Mouse (Mus musculus) c-Kit-positive CD71-negative TER-119-negative erythroid progenitor cells, embryonic 14.5 days (primary cell): Measurements from ENCODE around the gene Olfr1348.
"Not testable (repeated sequence)": the region's sequence is repeated elsewhere in the genome, so short reads cannot be mapped to it uniquely, and the experiment has no call there.

Experiments used
- DNase-seq: peaks from one replicate; pipeline ENCODE4 v3.0.0-alpha.2; 2013; ENCODE audit warnings: low read depth

The Olfr1348 gene

DNA sequence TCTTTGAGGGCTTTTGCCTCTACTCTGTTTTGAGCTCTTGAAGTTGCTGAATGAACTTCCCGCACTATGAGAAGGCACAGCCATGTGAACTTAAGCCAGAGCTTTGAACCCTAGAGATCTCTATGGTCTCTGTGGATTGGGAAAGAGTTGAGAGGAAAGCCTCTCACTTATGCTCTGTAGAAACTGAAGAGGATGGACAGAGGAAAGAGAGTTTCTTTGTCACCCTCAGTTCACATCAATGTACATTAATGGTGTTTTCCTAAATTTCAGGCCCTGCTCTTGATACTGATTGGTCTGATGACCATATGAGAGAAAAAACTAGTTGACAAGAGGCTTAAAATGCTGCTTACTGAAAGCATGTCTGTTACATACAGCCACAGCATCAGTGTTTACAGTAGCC, at the start of gene Olfr1348:
Olfr1348 (minus strand) TSS at position 101 of the 400 bp plus-strand sequence.
- DNase-seq: no peak

DNA sequence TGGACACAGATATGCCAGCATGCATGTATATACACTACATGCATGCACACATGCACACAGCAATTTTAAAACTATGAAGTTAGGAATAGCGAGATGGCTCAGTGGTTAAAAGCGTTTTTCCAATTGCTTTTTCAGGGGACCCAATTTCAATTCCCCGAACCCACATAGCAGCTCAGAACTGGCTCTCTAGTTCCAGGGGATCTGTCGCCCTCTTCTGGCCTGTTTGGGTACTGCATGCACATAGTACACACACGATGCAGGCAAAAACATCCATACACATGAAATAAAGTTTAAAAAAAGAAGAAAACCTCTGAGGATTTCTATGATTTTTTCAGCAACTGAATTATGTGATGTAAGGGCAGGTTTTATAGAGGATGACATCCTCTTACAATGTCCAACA, 17.6 kb upstream of the Olfr1348 start:
- DNase-seq: no peak

DNA sequence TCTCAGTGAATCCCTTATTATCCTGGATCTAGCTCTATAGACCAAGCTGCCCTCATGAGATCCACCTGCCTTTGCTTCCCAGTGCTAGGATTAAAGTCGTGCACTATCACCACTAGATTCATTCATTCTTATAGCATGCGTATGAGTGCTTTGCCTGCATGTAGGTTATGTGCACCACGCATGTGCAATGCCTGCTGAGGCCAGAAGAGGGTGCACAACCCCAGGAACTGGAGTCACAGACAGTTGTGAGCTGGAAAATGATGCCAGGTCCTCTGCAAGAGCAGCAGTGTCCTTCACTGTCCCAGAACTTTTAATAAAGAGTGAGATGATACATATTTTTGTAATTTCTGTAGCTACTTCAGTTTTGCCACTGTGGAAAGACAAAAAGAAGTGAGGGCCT, 16.5 kb upstream of the Olfr1348 start:
- no peak for DNase-seq

DNA sequence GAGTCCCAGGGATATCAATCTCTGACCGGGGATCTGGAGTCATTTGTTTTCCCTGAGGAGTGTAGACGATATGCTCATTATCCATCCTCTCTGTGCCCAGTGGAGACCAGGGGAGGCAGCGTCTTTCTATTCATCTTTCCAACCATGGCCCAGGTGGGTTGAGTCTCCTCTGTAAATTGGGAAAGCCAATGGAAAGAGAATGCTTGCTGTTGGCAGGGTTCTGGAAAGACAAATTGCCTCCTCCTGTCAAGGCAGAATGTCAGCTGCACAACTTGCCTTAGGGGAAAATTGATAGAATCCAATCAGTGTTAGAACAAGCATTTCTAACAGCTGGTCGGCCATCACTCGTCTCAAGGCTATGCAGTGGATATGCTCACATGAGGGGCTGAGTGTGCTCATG, 14.3 kb upstream of the Olfr1348 start, which contains the start of gene Olfr1349:
Olfr1349 (minus strand) TSS at position 101 of the 400 bp plus-strand sequence.
- no peak for DNase-seq

DNA sequence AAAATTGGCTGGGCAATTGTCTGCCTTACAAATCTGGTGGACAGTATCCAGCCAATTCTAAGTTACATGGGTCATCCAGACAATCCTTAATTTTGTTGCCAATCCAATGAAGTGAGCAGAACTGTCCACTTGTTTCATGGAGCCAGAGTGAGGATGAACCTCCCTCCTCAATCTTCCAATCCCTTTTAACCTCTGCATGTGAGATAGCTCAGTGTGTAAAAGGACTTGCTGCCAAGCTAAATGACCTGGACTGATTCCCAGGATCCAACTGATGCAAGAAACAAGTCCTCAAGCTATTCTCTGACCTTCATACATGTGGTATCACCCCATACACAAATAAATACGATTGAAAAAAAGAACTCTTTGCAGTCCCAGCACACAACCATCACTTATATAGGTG, 13.1 kb upstream of the Olfr1348 start:
- DNase-seq: no peak

DNA sequence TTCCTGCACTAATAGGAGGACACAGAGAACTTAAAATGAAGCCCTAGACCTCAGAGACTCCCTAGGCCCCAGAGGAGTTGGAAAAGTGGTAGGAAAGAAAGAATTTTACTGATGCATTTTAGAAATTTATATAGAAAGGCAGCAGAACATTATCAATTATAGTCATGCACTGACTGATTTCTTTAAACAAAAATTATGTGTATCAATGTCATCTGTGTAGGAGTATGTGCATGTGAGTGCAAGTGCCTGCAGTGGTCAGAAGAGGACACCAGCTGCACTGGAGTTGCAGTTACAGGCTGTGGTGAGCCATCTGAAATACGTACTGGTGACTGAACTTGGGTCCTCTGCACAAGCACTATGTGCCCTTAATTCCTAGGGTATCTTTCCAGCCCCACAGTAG, 8.9 kb downstream of the Olfr1348 start, which contains the start of gene Olfr1347:
Olfr1347 (minus strand) TSS at position 101 of the 400 bp plus-strand sequence.
- DNase-seq: no peak

DNA sequence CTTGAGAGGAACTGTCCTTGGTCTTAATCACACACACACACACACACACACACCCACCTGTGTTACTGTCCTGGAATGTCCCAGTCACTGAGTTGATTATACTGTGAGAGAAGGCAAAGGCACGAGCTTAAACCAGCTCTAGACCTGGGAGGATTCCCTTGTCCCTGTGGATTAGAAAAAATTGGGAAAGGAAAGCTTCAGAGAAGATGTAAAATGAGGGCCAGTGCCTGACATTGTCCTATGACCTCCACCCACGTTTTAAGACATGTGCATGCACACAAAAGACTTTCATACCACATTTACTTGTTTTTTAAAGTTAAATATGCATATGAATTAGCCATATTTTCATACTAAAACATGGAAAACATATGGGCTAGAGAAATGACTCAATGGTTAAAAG, 21.7 kb downstream of the Olfr1348 start, which contains the start of gene Olfr5:
Olfr5 (minus strand) TSS at position 101 of the 400 bp plus-strand sequence.
- DNase-seq: no peak

DNA sequence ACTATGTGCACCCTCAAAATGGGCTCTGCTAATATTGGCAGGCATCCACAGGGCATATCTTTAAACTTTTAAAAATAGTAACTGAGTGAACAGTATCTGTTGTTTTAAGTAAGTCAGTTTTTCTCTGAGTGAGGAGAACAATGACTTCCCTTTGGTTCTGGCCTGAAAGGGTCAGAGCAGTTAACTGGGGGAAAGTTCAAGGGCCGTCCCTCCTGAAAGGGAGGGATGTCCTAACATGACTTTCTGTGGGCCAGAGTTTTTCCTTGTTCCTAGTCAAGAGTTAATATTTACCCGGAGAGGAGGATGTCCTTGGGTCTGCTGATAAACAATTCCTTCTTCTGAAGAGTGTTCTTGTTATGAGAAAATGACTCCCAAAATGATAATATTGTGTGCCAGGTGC, 30.9 kb downstream of the Olfr1348 start:
- DNase-seq: not testable (repeated sequence)

DNA sequence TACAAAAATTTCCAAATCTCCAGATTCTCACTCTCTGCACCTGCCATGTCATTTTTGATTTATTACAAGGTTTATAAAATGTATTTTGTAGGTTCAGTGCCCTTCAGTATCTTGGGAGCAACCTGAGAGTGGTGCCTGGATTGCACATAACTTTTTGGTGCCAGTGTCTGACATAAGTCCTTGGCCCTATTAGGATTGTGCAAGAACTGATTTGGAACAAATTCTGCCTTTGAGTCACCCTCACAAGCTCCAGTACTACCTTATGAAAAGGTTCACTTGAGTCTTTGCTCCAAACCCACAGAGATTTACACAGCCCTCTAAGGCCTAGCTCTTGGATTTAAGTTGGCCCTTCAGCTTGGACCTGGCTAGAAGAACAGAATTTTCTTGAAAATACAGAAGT, 41.6 kb downstream of the Olfr1348 start, which contains the start of gene Olfr1346:
Olfr1346 (plus strand) TSS at position 151 of the 400 bp plus-strand sequence.
- DNase-seq: no peak

DNA sequence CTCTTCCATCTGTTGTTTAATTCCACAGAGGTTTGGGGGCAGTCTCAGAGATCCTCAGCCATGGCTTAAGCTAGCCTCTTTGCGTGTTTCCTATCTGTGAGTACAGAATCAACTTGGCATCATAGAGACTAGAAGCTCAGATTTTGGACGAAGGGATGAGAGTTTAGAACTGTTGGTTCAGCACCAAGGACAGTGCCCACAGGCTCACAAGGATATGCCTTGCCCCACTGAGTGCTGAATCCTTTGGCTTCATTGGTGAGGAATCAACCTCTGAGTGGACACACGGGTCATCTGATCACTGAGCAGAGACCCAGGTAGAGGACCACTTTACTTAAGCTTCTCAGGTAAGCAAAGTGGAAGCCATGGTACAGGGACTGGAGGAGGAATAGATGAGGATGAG, 52.1 kb downstream of the Olfr1348 start:
- DNase-seq: no peak

DNA sequence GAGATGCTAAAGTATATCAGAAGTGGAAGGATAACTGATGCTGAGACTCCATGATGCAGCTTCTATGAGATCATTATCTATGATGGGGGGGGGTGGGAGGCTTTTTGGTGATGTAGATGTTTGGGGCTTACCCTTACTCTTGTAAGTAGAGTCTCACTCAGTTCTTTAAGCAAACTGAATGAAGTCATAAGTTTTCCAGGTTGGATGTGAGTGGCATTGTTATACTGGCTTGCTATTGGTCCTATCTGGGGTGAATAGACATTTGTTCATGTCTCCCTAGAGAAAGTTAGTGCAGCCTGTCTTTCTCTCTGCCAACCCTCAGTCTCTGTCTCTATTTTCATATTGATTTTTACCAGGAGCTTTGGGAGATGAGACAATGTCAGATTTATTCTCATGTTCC, 52.7 kb downstream of the Olfr1348 start, which contains the start of gene Olfr1336:
Olfr1336 (plus strand) TSS at position 301 of the 400 bp plus-strand sequence.
- no peak for DNase-seq
